Mouse (Mus musculus) hindbrain, embryonic 10.5 days (tissue): ENCODE data around the gene Chmp2a. TPM values are rescaled to one million over a fixed set of nuclear protein-coding genes. Genes with fewer than 3 reads are reported as not detected.
A peak's percentile ranks its signal among the peaks of the same experiment; 100 is the strongest.
"Not testable (repeated sequence)": the region's sequence is repeated elsewhere in the genome, so short reads cannot be mapped to it uniquely, and the experiment has no call there.

Experiments
- DNase-seq: peaks from one replicate; pipeline ENCODE4 v3.0.0-alpha.2; 2017; ENCODE audit warnings: low spot score
- H3K27ac ChIP-seq: fragments of 300-500 bp; sonication (generic); 2 replicates; pipeline ENCODE4 v1.5.1; 2016; ENCODE audit warnings: mild to moderate bottlenecking, moderate library complexity
- H3K27me3 ChIP-seq: fragments of 300-500 bp; sonication (generic); 2 replicates; pipeline ENCODE4 v1.6.1; 2016; ENCODE audit warnings: mild to moderate bottlenecking; ENCODE audit not compliant: poor library complexity, insufficient read depth, severe bottlenecking
- H3K36me3 ChIP-seq: fragments of 300-500 bp; sonication (generic); 2 replicates; pipeline ENCODE4 v1.6.1; 2016; ENCODE audit warnings: mild to moderate bottlenecking, moderate library complexity
- H3K4me1 ChIP-seq: fragments of 300-500 bp; sonication (generic); replicated peaks from 2 replicates; pipeline ENCODE4 v1.6.1; 2016; ENCODE audit warnings: mild to moderate bottlenecking
- H3K4me3 ChIP-seq: fragments of 300-500 bp; sonication (generic); 2 replicates; pipeline ENCODE4 v1.5.1; 2016; ENCODE audit warnings: mild to moderate bottlenecking, moderate library complexity
- H3K9me3 ChIP-seq: fragments of 300-500 bp; sonication (generic); 2 replicates; pipeline ENCODE4 v1.6.1; 2016; ENCODE audit warnings: mild to moderate bottlenecking, moderate library complexity
- WGBS: fragments of 180-500 bp; shearing (Covaris S2); methylation state at CpG from one replicate; pipeline ENCODE4 v1.1.7; 2016; 5-methylcytosine and 5-hydroxymethylcytosine counted together
- polyA plus RNA-seq: library from polyadenylated mRNA; unstranded; fragments of >200 nt; fragmentation: Nextera tagmentation; extraction: Ambion mirVana; gene quantifications from 2 replicates; pipeline ENCODE4 v1.2.1, GENCODE M21; 2016

Chmp2a gene
- 113 and 144 TPM in 2 replicates for polyA plus RNA-seq

DNA sequence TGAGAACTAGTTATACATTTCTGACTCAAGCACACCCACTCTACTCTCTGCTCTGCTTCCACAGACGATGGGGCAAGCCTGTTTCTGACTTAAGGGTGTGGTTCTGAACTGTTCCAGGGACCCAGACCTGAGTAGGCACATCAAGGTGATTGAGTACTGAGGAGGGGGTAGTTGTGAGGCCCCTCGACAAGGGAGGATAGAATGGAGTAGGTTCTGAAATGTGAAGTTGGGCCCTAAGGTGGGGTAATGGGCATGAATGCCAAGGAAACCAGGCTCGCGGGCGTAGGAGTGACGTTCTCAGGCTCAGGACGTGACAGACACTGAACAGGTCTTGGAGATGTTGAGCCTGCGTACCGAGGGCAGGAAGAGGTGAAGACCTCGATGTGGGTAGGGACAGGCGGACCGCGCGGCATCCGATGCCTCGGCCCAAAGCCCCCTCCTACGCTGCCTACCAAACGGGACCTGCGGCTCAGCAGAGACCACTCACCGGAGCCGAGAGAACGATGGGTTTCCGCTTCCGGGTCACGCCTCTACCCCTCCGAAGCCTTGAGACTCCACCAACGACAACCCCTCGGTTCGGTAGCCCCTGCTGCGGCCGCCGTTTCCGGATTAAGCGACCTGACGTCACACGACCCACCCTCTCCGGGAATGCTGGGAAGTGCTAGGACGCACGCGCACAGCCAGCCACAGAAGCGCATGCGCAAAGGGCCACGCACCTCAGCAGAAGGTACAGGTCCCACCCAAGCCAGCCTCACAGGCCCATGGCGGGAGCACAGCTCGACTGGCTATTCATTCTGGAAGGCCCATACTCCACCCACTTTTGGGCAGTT is at the start of gene Chmp2a:
Gene Chmp2a (minus strand): TSS at position 660 of the 830 bp plus-strand sequence.
- H3K4me1 ChIP-seq, result peaks cover 61% of the 10 kb centered on the region
- DNase-seq, result peak; percentile 98
- WGBS, result 1% methylated on average over 45 of the region's 45 CpGs
- H3K9me3 ChIP-seq, result peaks cover 3% of the 10 kb centered on the region; the same call in 1 of the 2 replicates
- no peaks in the 10 kb centered on the region for H3K27me3 ChIP-seq
- H3K4me3 ChIP-seq, result peak within 1 kb of the TSS; percentile 66
- peak within 1 kb of the TSS; percentile 91 for H3K27ac ChIP-seq
- peaks cover 64% of the 10 kb centered on the region for H3K36me3 ChIP-seq

- Histone ChIP-seq H3K27ac (no peak overlapping the region), H3K9me3 (no peaks in the 10 kb centered on the region), H3K4me3 (no peak overlapping the region), H3K36me3 (no peaks in the 10 kb centered on the region), H3K27me3 (no peaks in the 10 kb centered on the region), H3K4me1 (no peaks in the 10 kb centered on the region)
- no peak for DNase-seq
- 54% methylated on average over 5 of the region's 5 CpGs for WGBS
Observed at GRCm38 (mm10) chr7:13072293-13072692, 37.7 kb upstream of the Chmp2a start.

DNA sequence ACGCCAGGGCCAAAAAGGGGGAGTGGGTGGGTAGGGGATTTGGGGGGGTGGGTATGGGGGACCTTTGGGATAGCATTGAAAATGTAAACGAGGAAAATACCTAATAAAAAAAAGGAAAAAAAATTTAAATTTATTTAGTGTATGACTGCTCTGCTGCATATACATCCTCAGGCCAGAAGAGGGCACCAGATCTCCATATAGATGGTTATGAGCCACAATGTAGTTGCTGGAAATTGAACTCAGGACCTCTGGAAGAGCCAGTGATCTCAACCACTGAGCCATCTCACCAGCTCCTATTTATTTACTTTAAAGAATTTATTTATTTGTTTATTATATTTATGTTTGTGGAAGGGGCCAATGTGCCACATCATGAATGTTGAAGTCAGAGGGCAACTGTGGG is 28.8 kb upstream of the Chmp2a start:
- not testable (repeated sequence) for DNase-seq, H3K36me3 ChIP-seq, H3K4me1 ChIP-seq, H3K4me3 ChIP-seq, H3K27ac ChIP-seq, H3K27me3 ChIP-seq
- 59% methylated on average over 2 of the region's 2 CpGs for WGBS
- H3K9me3 ChIP-seq, result peaks cover 14% of the 10 kb centered on the region; the same call in 1 of the 2 replicates

GRCm38 (mm10) chr7:13059536-13059935 is 24.9 kb upstream of the Chmp2a start:
- peaks cover 10% of the 10 kb centered on the region; the same call in 1 of the 2 replicates for H3K9me3 ChIP-seq
- no peak overlapping the region for H3K4me3 ChIP-seq
- H3K27ac ChIP-seq, result no peak overlapping the region
- 88% methylated on average over 9 of the region's 9 CpGs for WGBS
- H3K4me1 ChIP-seq, result 0 out of 2 replicates have a peak, but pooled peaks cover 5% of the 10 kb centered on the region
- H3K36me3 ChIP-seq, result no peaks in the 10 kb centered on the region
- H3K27me3 ChIP-seq, result no peaks in the 10 kb centered on the region
- DNase-seq, result no peak

GRCm38 (mm10) chr7:13056913-13057700 is 22.5 kb upstream of the Chmp2a start:
- peaks cover 10% of the 10 kb centered on the region for H3K4me1 ChIP-seq
- no peak for DNase-seq

GRCm38 (mm10) chr7:13054287-13055010 is 19.8 kb upstream of the Chmp2a start, which contains the start of gene Mzf1:
Gene Mzf1 (minus strand): TSS chr7:13054764.
- Histone ChIP-seq H3K27ac (peak within 1 kb of the TSS; percentile 95), H3K36me3 (no peaks in the 10 kb centered on the region), H3K27me3 (no peaks in the 10 kb centered on the region), H3K4me1 (peaks cover 10% of the 10 kb centered on the region), H3K9me3 (no peaks in the 10 kb centered on the region), H3K4me3 (peak within 1 kb of the TSS; percentile 68)
- peak; percentile 94 for DNase-seq
- WGBS, result 0% methylated on average over 41 of the region's 41 CpGs

More at GRCm38 (mm10) chr7:13056913-13057700, 22.5 kb upstream of the Chmp2a start:
- Histone ChIP-seq H3K4me3 (no peak overlapping the region), H3K27me3 (no peaks in the 10 kb centered on the region), H3K36me3 (no peaks in the 10 kb centered on the region), H3K27ac (no peak overlapping the region), H3K9me3 (no peaks in the 10 kb centered on the region)
- 64% methylated on average over 8 of the region's 8 CpGs for WGBS

- Histone ChIP-seq H3K9me3 (no peaks in the 10 kb centered on the region), H3K4me3 (peak overlapping the region; percentile 68), H3K27ac (peak overlapping the region; percentile 95), H3K4me1 (peaks cover 10% of the 10 kb centered on the region), H3K27me3 (no peaks in the 10 kb centered on the region), H3K36me3 (no peaks in the 10 kb centered on the region)
- no peak for DNase-seq
- 3% methylated on average over 15 of the region's 15 CpGs for WGBS
Observed at GRCm38 (mm10) chr7:13053961-13054286, 19.3 kb upstream of the Chmp2a start.

DNA sequence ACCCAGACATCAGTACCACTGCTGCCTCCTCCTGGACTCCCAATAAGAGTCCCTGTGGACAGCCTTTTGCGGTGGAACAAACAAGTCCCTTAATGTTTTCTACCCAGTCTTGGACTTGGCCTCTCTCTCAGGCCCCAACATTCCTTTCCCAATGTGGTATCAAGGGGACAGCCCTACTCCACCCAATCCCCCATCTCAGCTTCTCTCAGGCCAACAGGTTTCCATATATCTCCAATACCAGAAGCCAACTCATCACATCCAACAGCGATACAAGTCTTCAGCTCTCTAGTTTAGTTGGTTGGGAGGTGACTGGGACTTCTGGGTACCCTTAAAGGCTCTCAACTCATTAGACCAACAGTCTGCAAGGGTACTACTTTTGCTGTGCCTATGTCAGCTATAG is 18.9 kb upstream of the Chmp2a start:
- DNase-seq, result no peak
- H3K4me3 ChIP-seq, result peak overlapping the region; percentile 68
- H3K27me3 ChIP-seq, result no peaks in the 10 kb centered on the region
- no peaks in the 10 kb centered on the region for H3K9me3 ChIP-seq
- no peaks in the 10 kb centered on the region for H3K36me3 ChIP-seq
- H3K4me1 ChIP-seq, result peaks cover 10% of the 10 kb centered on the region
- WGBS, result 87% methylated on average over 2 of the region's 2 CpGs
- peak overlapping the region; percentile 95 for H3K27ac ChIP-seq

- Histone ChIP-seq H3K4me1 (peaks cover 10% of the 10 kb centered on the region), H3K27me3 (no peaks in the 10 kb centered on the region), H3K9me3 (no peaks in the 10 kb centered on the region), H3K4me3 (no peak overlapping the region), H3K36me3 (no peaks in the 10 kb centered on the region), H3K27ac (no peak overlapping the region)
- DNase-seq, result no peak
- 90% methylated on average over 13 of the region's 13 CpGs for WGBS
Observed at GRCm38 (mm10) chr7:13053001-13053400, 18.4 kb upstream of the Chmp2a start.

- peak; percentile 59 for DNase-seq
- Histone ChIP-seq H3K4me1 (peaks cover 18% of the 10 kb centered on the region), H3K36me3 (no peaks in the 10 kb centered on the region), H3K27ac (no peak overlapping the region), H3K4me3 (no peak overlapping the region), H3K9me3 (peaks cover 13% of the 10 kb centered on the region), H3K27me3 (peaks cover 49% of the 10 kb centered on the region)
- WGBS, result 18% methylated on average over 2 of the region's 2 CpGs
Observed at GRCm38 (mm10) chr7:13046084-13046483, 11.5 kb upstream of the Chmp2a start.

- DNase-seq, result no peak
- peaks cover 55% of the 10 kb centered on the region for H3K27me3 ChIP-seq
- WGBS, result 3% methylated on average over 23 of the region's 23 CpGs
- peaks cover 19% of the 10 kb centered on the region for H3K4me1 ChIP-seq
- peaks cover 13% of the 10 kb centered on the region for H3K9me3 ChIP-seq
- peak overlapping the region; percentile 62 for H3K4me3 ChIP-seq
- peak overlapping the region; percentile 66; the same call in 1 of the 2 replicates for H3K27ac ChIP-seq
- H3K36me3 ChIP-seq, result no peaks in the 10 kb centered on the region
Observed at GRCm38 (mm10) chr7:13044254-13044625, 9.6 kb upstream of the Chmp2a start.

DNA sequence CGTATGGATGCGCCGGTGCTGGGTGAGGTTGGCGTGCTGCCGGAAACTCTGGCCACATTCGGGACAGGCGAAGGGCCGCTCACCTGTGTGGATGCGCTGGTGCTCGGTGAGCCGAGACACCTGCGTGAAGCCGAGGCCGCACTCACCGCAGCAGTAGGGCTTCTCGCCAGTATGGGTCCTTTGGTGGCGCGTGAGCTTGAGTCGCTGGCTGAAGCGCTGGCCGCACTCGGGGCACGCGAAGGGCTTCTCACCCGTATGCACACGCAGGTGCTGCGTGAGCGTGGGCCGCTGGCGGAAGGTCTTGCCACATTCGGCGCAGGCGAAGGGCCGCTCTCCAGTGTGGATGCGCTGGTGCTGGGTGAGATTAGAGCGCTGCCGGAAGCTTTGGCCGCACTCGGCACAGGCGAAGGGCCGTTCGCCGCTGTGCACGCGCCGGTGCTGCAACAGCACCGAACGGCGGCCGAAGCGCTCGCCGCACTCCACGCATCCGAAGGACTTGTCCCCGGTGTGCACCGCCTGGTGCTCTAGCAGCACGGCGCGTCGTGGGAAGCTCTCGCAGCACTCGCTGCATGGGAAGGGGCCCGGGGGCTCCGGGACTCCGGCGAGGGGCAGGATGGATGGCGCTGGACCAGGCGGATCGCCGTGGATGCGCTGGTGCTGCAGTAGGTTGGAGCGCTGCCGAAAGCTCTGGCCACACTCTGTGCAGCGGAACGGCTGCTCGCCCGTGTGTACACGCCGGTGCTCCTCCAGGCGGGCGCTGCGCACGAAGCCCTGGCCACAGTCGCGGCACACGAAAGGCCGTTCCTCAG is 9.0 kb upstream of the Chmp2a start:
- WGBS, result 5% methylated on average over 88 of the region's 88 CpGs
- peaks cover 25% of the 10 kb centered on the region for H3K4me1 ChIP-seq
- H3K4me3 ChIP-seq, result peak overlapping the region; percentile 62
- peak; percentile 65 for DNase-seq
- H3K36me3 ChIP-seq, result no peaks in the 10 kb centered on the region
- peaks cover 13% of the 10 kb centered on the region for H3K9me3 ChIP-seq
- peak overlapping the region; percentile 66; the same call in 1 of the 2 replicates for H3K27ac ChIP-seq
- peaks cover 55% of the 10 kb centered on the region for H3K27me3 ChIP-seq
